Mouse (Mus musculus): ENCODE data around the gene Sobp.

GRCm38 (mm10) chr10:43084087-43084366 lies 90.3 kb downstream of the Sobp start:
- TF ChIP-seq CTCF (IDR thresholded peaks at IDR 0.05; ENCODE audit: low read depth, low read length) = no peak
- TF ChIP-seq POLR2A (IDR thresholded peaks at IDR 0.05; ENCODE audit: borderline replicate concordance, low read depth, low read length) = no peak

Data from bone marrow macrophage, adult 2 months (primary cell).